Mouse (Mus musculus) CH12.LX (cell line): Measurements from ENCODE around the gene Daam1. TPM values are rescaled to one million over a fixed set of nuclear protein-coding genes. Genes with fewer than 3 reads are reported as not detected.

Source experiments
- DNase-seq: peaks from one replicate; pipeline ENCODE4 v3.0.0-alpha.2; 2013; ENCODE audit errors: extremely low read depth
- H3K27ac ChIP-seq: 2 replicates; pipeline ENCODE4 v1.5.1; 2012; ENCODE audit warnings: low read depth, mild to moderate bottlenecking, control low read depth, moderate library complexity; ENCODE audit not compliant: insufficient read depth
- H3K27me3 ChIP-seq: replicated peaks from 2 replicates; pipeline ENCODE3; 2012; ENCODE audit warnings: inconsistent platforms
- H3K36me3 ChIP-seq, 2 experiments: replicated peaks in 1 of 2; 2 replicates each; pipeline versions ENCODE3 to v1.6.1; 2012; ENCODE audit warnings: inconsistent platforms in 1 of 2, low read length in 1 of 2, mild to moderate bottlenecking in 1 of 2, mixed read lengths in 1 of 2, moderate library complexity in 1 of 2; ENCODE audit not compliant: control insufficient read depth in 1 of 2, insufficient read depth in 1 of 2
- H3K4me1 ChIP-seq, 2 experiments: 2 replicates each; pipeline ENCODE4 v1.6.1; 2012; ENCODE audit warnings: inconsistent platforms in 1 of 2, moderate library complexity in 1 of 2; ENCODE audit not compliant: insufficient read depth in 2 of 2, control insufficient read depth in 1 of 2
- H3K4me2 ChIP-seq: 2 replicates; pipeline ENCODE4 v1.6.1; 2012; ENCODE audit warnings: low read depth, mild to moderate bottlenecking, control low read depth; ENCODE audit not compliant: poor library complexity, insufficient read depth, severe bottlenecking
- H3K4me3 ChIP-seq, 3 experiments: fragments of 150-350 bp in 1 of 3; sonication (generic) in 1 of 3; replicated peaks in 1 of 3; 2 replicates each; pipeline versions ENCODE3 to v1.5.1; 2011 to 2012; ENCODE audit warnings: low read depth in 2 of 3, low read length in 2 of 3, mild to moderate bottlenecking in 2 of 3, moderate library complexity in 2 of 3, control low read depth in 1 of 3, improper control_type of control experiment in 1 of 3, inconsistent platforms in 1 of 3, mixed read lengths in 1 of 3; ENCODE audit not compliant: poor library complexity in 1 of 3
- H3K79me2 ChIP-seq: replicated peaks from 2 replicates; pipeline ENCODE4 v1.6.1; 2012; ENCODE audit warnings: mild to moderate bottlenecking, moderate library complexity; ENCODE audit not compliant: control insufficient read depth, poor library complexity, insufficient read depth, severe bottlenecking; ENCODE audit errors: extremely low read depth
- H3K9ac ChIP-seq: 2 replicates; pipeline ENCODE4 v1.6.1; 2012; ENCODE audit warnings: low read depth, mild to moderate bottlenecking, control low read depth, moderate library complexity; ENCODE audit not compliant: insufficient read depth
- H3K9me3 ChIP-seq: replicated peaks from 2 replicates; pipeline ENCODE3; 2012; ENCODE audit warnings: low read length, inconsistent platforms, mixed read lengths
- BHLHE40 ChIP-seq: IDR thresholded peaks from 2 replicates; pipeline ENCODE4 v1.6.1; 2011; ENCODE audit warnings: mild to moderate bottlenecking, low read depth, low read length, improper control_type of control experiment
- CHD1 ChIP-seq: IDR thresholded peaks from 2 replicates; pipeline ENCODE4 v1.6.1; 2012; ENCODE audit warnings: low read depth, low read length, improper control_type of control experiment, inconsistent platforms
- E2F4 ChIP-seq: IDR thresholded peaks from 2 replicates; pipeline ENCODE4 v1.6.1; 2011; ENCODE audit warnings: low read depth, low read length, improper control_type of control experiment; ENCODE audit not compliant: insufficient replicate concordance
- EP300 ChIP-seq: IDR thresholded peaks from 2 replicates; pipeline ENCODE4 v1.6.1; 2011; ENCODE audit warnings: low read length, improper control_type of control experiment
- ETS1 ChIP-seq: conservative IDR thresholded peaks from 2 replicates; pipeline ENCODE4 v1.6.1; 2012; ENCODE audit warnings: low read depth, mild to moderate bottlenecking, inconsistent platforms, low read length, improper control_type of control experiment, moderate library complexity
- IRF4 ChIP-seq: IDR thresholded peaks from 2 replicates; pipeline ENCODE4 v1.6.1; 2014; ENCODE audit warnings: low read depth, mild to moderate bottlenecking, inconsistent platforms, low read length, improper control_type of control experiment
- JUND ChIP-seq: conservative IDR thresholded peaks from 2 replicates; pipeline ENCODE4 v1.6.1; 2011; ENCODE audit warnings: low read depth, low read length, improper control_type of control experiment
- MAFK ChIP-seq: IDR thresholded peaks from 2 replicates; pipeline ENCODE4 v1.6.1; 2011; ENCODE audit warnings: low read length, improper control_type of control experiment; ENCODE audit not compliant: insufficient replicate concordance
- MAX ChIP-seq: IDR thresholded peaks from 2 replicates; pipeline ENCODE4 v1.6.1; 2011; ENCODE audit warnings: low read length, improper control_type of control experiment
- MAZ ChIP-seq: IDR thresholded peaks from 2 replicates; pipeline ENCODE4 v1.6.1; 2012; ENCODE audit warnings: low read depth, mild to moderate bottlenecking, inconsistent platforms, low read length, improper control_type of control experiment, moderate library complexity
- MEF2A ChIP-seq: IDR thresholded peaks from 2 replicates; pipeline ENCODE4 v1.6.1; 2014; ENCODE audit warnings: low read depth, mild to moderate bottlenecking, inconsistent platforms, low read length, improper control_type of control experiment, borderline replicate concordance
- MYC ChIP-seq: IDR thresholded peaks from 2 replicates; pipeline ENCODE4 v1.6.1; 2011; ENCODE audit warnings: low read depth, mild to moderate bottlenecking, improper control_type of control experiment, low read length
- POLR2A ChIP-seq: IDR thresholded peaks from 2 replicates; pipeline ENCODE4 v1.6.1; 2011; ENCODE audit warnings: low read depth, mild to moderate bottlenecking, improper control_type of control experiment, low read length
- SIN3A ChIP-seq: IDR thresholded peaks from 2 replicates; pipeline ENCODE4 v1.6.1; 2012; ENCODE audit warnings: low read length, improper control_type of control experiment, inconsistent platforms
- UBTF ChIP-seq: IDR thresholded peaks from 2 replicates; pipeline ENCODE4 v1.6.1; 2012; ENCODE audit warnings: low read depth, mild to moderate bottlenecking, inconsistent platforms, low read length, improper control_type of control experiment, moderate library complexity
- USF1 ChIP-seq: IDR thresholded peaks from 2 replicates; pipeline ENCODE4 v1.6.1; 2014; ENCODE audit warnings: low read depth, mild to moderate bottlenecking, inconsistent platforms, low read length, improper control_type of control experiment
- USF2 ChIP-seq: conservative IDR thresholded peaks from 2 replicates; pipeline ENCODE4 v1.6.1; 2011; ENCODE audit warnings: low read depth, low read length, improper control_type of control experiment
- ZC3H11A ChIP-seq: IDR thresholded peaks from 2 replicates; pipeline ENCODE4 v1.6.1; 2012; ENCODE audit warnings: low read depth, mild to moderate bottlenecking, inconsistent platforms, low read length, improper control_type of control experiment
- ZMIZ1 ChIP-seq: IDR thresholded peaks from 2 replicates; pipeline ENCODE4 v1.6.1; 2012; ENCODE audit warnings: low read depth, mild to moderate bottlenecking, inconsistent platforms, low read length, improper control_type of control experiment
- ZNF384 ChIP-seq: IDR thresholded peaks from 2 replicates; pipeline ENCODE4 v1.6.1; 2012; ENCODE audit warnings: low read depth, low read length, improper control_type of control experiment, inconsistent platforms
- dilution Hi-C: fragments of 300-500 bp; cut with MboI; formaldehyde crosslinking; loops from 2 replicates; pipeline ENCODE4 v1.14.3; 2020; ENCODE audit warnings: low sequenced_read_pairs; ENCODE audit not compliant: extremely low pct_unique_long_range_greater_than_20kb, extremely low pct_ligation_motif_present
- in situ Hi-C: fragments of 300-500 bp; cut with MboI; formaldehyde crosslinking; loops from 3 replicates; pipeline ENCODE4 v1.14.3; 2019; ENCODE audit warnings: low sequenced_read_pairs, low pct_ligation_motif_present, low pct_unique_long_range_greater_than_20kb, mixed read lengths
- polyA plus RNA-seq: library from polyadenylated mRNA; unstranded; fragments of >175 nt; gene quantifications from 2 replicates; pipeline ENCODE4 v1.2.1, GENCODE M21; 2012; ENCODE audit warnings: low read depth; ENCODE audit not compliant: insufficient read length
- total RNA-seq, 2 experiments: library from RNA; depleted of rRNA; stranded (reverse); fragments of 300-350 nt in 1 of 2; fragments of >200 nt in 1 of 2; gene quantifications; 2 replicates each; pipeline ENCODE4 v1.2.3; 2012 to 2014

Daam1 gene
- total and polyA plus RNA-seq, 3 experiments = 10.7 to 27.9 (median 23.6) TPM

GRCm38 (mm10) chr12:71905640-71906320 lies 74.9 kb downstream of the Daam1 start:
- no peak overlapping the region for H3K4me2 ChIP-seq
- H3K9ac ChIP-seq = no peak overlapping the region
- H3K79me2 ChIP-seq = no peaks in the 10 kb centered on the region
- H3K4me3 ChIP-seq = no peak overlapping the region
- peaks cover 0 to 83% of the 10 kb centered on the region in 2 experiments for H3K36me3 ChIP-seq
- dilution Hi-C loops = no loop called here
- no peaks in the 10 kb centered on the region for H3K27me3 ChIP-seq
- TF ChIP-seq EP300 = no peak
- no peak for TF ChIP-seq BHLHE40
- no peak for TF ChIP-seq MYC
- no peak for TF ChIP-seq IRF4
- no peak for TF ChIP-seq ETS1
- TF ChIP-seq MAFK = no peak
- TF ChIP-seq POLR2A = no peak
- no peak for TF ChIP-seq USF2
- TF ChIP-seq MEF2A = no peak
- TF ChIP-seq JUND = no peak
- no peak for TF ChIP-seq UBTF
- TF ChIP-seq ZC3H11A = no peak
- TF ChIP-seq ZMIZ1 = no peak
- TF ChIP-seq SIN3A = no peak
- TF ChIP-seq E2F4 = no peak
- no peak for TF ChIP-seq MAZ
- no peak for TF ChIP-seq ZNF384
- no peak for TF ChIP-seq MAX
- no peak for TF ChIP-seq CHD1
- TF ChIP-seq, all 38 proteins: peak for 0
- in situ Hi-C loops = no loop called here
- Histone ChIP-seq H3K4me1 (peaks cover 0 to 18% of the 10 kb centered on the region in 2 experiments; a peak in 1 of 4 replicates), H3K27ac (no peak overlapping the region), H3K9me3 (peaks cover 2% of the 10 kb centered on the region)
- no peak for DNase-seq

- H3K36me3 ChIP-seq = peaks cover 0 to 83% of the 10 kb centered on the region in 2 experiments
- no peak overlapping the region for H3K27ac ChIP-seq
- dilution Hi-C loops = no loop called here
- no peak overlapping the region for H3K9ac ChIP-seq
- H3K9me3 ChIP-seq = peaks cover 2% of the 10 kb centered on the region
- peaks cover 0 to 25% of the 10 kb centered on the region in 2 experiments; a peak in 1 of 4 replicates for H3K4me1 ChIP-seq
- H3K4me2 ChIP-seq = no peak overlapping the region
- no peaks in the 10 kb centered on the region for H3K79me2 ChIP-seq
- no peaks in the 10 kb centered on the region for H3K27me3 ChIP-seq
- TF ChIP-seq BHLHE40 (no peak), ZC3H11A (no peak), USF1 (no peak), MEF2A (no peak), ZNF384 (no peak)
- in situ Hi-C loops = no loop called here
- H3K4me3 ChIP-seq = no peak overlapping the region
- DNase-seq = no peak
Measured at GRCm38 (mm10) chr12:71906582-71907267, 75.8 kb downstream of the Daam1 start.
